Mouse (Mus musculus) C2C12 (cell line): ENCODE results near the gene Chrnd.

Experiments
- CTCF ChIP-seq: IDR thresholded peaks from one replicate; pipeline ENCODE4 v1.5.1; 2011; ENCODE audit not compliant: control insufficient read depth, insufficient read depth, insufficient read length
- FOSL1 ChIP-seq: IDR thresholded peaks from one replicate; pipeline ENCODE4 v1.8.0; 2011; ENCODE audit warnings: mild to moderate bottlenecking, low read length; ENCODE audit not compliant: poor library complexity, insufficient read depth, severe bottlenecking
- MAX ChIP-seq: IDR thresholded peaks from one replicate; pipeline ENCODE4 v1.6.1; 2011; ENCODE audit warnings: mild to moderate bottlenecking, control low read depth
- MYOD1 ChIP-seq: IDR thresholded peaks from one replicate; pipeline ENCODE4 v1.6.1; 2011; ENCODE audit warnings: low read depth; ENCODE audit not compliant: control insufficient read depth, insufficient read length
- MYOG ChIP-seq: IDR thresholded peaks from one replicate; pipeline ENCODE4 v1.6.1; 2011; ENCODE audit not compliant: control insufficient read depth, insufficient read length; ENCODE audit errors: extremely low read depth
- USF1 ChIP-seq: IDR thresholded peaks from one replicate; pipeline ENCODE4 v1.6.1; 2011; ENCODE audit warnings: low read depth, mild to moderate bottlenecking, control low read depth, moderate library complexity

DNA sequence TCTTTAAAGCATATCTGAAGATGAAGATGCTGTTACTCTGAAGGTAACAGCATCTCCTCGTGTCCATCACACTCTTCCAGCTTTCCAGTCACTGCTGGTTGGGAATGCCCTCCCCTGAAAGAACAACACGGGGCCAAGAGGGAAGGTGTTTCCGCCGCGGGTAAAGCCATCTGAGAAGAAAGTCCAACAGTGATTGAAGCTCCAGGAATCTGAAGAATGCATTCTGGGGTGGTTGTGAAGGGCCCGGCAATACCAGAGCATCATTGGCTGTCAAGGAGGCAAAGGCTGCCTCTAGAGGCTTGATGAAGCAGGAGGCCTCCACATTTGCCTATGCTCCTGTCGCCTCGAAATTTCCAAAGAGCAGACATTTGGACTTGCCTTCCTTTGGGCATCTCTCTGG lies 48.6 kb downstream of the Chrnd start:
- TF ChIP-seq CTCF (no peak), MAX (no peak), FOSL1 (no peak), MYOD1 (no peak), USF1 (no peak), MYOG (no peak)
